Mouse (Mus musculus): Measurements from ENCODE around the gene Dclk1. TPM values are rescaled to one million over a fixed set of nuclear protein-coding genes. Genes with fewer than 3 reads are reported as not detected.

The Dclk1 gene
- total RNA-seq, 2 experiments from 2014 or later = 871 to 963 TPM

DNA sequence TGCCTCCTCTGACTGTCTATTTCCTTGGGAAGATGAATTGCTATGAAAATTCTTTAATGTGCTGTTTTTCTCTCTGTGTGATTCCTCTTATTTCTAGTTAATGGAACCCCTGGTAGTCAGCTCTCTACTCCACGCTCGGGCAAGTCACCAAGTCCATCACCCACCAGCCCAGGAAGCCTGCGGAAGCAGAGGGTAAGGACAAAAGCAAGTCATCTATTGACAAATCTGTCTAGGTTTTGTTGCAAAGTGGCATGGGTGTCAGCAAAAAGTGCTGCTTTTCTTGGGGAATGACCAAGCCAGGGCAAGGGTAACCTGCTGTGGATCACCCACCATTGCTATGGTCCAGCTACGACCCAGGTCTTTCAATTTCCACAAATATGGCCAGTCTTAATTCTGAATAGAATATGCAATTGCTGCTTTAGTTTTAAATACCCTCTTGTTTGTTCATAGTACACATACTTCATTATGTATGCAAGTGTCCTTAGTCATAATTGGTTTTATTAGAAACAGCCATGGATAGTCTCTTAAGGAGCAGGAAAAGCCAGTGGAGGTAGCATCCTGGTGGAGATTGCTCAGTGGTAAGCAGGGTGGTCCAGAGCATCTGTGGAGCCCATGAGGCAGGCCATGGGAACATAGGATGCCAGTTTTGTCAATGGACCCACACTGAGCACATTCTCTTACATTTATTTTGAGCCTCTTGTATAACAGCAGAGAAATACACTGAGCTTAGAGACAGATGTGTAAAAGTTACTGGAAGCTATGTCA is 220.9 kb downstream of the Dclk1 start:
- peak in 1 of 2 experiments; percentile 15 for DNase-seq (ENCODE audit: extremely low spot score in 1 of 2, low spot score in 2 of 2)
- TF ChIP-seq CTCF (IDR thresholded peaks at IDR 0.05) = no peak
- intact Hi-C loops (cut with DNase I) = loop anchor here (10.0 kb wide), 1 partner anchor 218 kb away; the partner anchor contains the start of gene Dclk1
- peak overlapping the region; percentile 63 for H3K4me3 ChIP-seq
- peak overlapping the region; percentile 98 for H3K27ac ChIP-seq

DNA sequence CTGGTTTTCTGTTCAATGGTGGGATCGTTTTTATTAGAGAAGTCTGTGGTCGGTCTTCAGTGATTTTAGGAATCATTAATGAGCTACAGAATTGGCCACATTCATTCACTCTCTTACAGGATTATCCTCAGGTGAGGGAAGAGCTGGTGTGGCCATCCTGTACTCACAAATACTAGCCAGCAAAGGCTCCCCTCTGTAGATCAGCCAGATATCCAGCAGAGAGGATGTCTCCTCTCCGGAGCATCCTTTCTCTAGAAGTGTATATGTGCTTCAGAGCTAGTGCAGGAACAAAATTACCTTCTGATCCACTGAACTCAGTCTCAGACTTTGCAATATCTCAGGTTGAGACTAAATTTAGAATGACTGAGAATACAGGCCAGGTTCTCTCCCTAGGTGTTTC is 222.1 kb downstream of the Dclk1 start:
- TF ChIP-seq CTCF (IDR thresholded peaks at IDR 0.05) = no peak
- H3K27ac ChIP-seq = peak overlapping the region; percentile 98
- intact Hi-C loops (cut with DNase I) = loop anchor here (10.0 kb wide), 1 partner anchor 219 kb away; the partner anchor contains the start of gene Dclk1

DNA sequence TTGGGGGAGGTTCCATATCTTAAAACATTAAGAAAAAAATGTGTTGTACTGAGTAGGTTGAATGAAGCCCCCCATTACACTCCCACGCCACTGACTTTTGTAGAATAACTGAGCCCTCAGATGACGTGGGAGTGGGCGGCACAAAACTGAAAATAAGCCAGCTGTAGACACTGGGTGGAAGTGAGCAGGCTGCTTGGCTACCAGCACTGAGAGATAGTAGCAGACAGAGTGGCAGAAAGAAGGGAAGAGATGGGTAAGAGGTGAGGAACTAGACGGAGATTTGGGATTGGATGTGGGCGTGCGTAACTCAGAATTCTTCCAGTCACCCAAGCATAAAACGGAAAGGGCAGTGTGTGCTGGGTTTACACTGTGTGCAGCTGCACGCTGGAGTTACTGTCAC is 223.6 kb downstream of the Dclk1 start:
- DNase-seq (ENCODE audit: extremely low spot score in 1 of 2, low spot score in 2 of 2) = peak; percentile 49 to 57
- intact Hi-C loops (cut with DNase I) = loop anchor here (10.0 kb wide), 1 partner anchor 221 kb away; the partner anchor contains the start of gene Dclk1
- Histone ChIP-seq H3K4me3 (peak overlapping the region; percentile 63), H3K27ac (peak overlapping the region; percentile 98)
- no peak for TF ChIP-seq CTCF (IDR thresholded peaks at IDR 0.05)

More for the DNA sequence above, 222.1 kb downstream of the Dclk1 start:
- peak in 1 of 2 experiments; percentile 5 for DNase-seq (ENCODE audit: extremely low spot score in 1 of 2, low spot score in 2 of 2)
- peak overlapping the region; percentile 63 for H3K4me3 ChIP-seq

DNA sequence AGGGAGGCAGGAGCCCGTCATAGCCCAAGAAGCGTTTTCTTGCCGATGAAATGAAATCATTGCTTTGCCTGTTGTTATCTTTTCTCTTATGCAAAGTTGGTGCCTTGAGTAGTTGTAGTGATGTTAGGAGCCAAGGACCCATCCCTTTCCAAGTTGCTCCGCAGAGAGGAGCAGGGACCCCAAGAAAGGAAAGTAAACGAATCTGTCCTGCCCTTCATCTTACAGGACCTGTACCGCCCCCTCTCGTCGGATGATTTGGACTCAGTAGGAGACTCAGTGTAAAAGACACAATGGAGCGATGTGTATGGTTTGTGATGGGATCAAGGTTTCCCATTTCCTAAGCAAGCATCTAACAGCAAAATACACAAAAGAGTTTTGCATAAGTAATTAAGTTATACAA is 224.2 kb downstream of the Dclk1 start:
- TF ChIP-seq CTCF (IDR thresholded peaks at IDR 0.05) = peak; percentile 40
- intact Hi-C loops (cut with DNase I) = loop anchor here (10.0 kb wide), 1 partner anchor 222 kb away; the partner anchor contains the start of gene Dclk1
- Histone ChIP-seq H3K4me3 (peak overlapping the region; percentile 63), H3K27ac (peak overlapping the region; percentile 98)
- peak in 1 of 2 experiments; percentile 44 for DNase-seq (ENCODE audit: extremely low spot score in 1 of 2, low spot score in 2 of 2)

DNA sequence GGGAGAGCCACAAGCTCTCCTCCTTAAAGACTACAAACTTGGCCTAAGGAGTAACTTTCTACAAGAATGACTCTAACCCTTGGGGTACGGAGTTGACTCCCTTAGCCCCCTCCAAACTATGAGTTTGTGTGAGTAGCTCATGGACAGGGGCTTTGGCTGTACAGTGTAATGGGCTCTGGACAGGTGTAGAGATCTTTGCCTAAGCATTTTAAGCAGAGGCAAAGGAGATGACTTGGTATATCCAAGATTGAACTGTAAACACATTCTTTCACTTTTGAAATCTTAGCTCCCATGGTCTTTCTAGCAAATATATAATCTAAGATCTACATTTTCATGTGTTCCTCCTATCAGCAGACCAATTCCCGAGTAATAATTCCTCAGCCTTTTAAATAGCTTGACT is 229.9 kb downstream of the Dclk1 start, which contains the start of gene Gm21954:
Gene Gm21954, minus strand, starts transcription at position 101 of the 400 bp plus-strand sequence.
- peak in 1 of 2 experiments; percentile 5 for DNase-seq (ENCODE audit: extremely low spot score in 1 of 2, low spot score in 2 of 2)
- intact Hi-C loops (cut with DNase I) = no loop called here
- TF ChIP-seq CTCF (IDR thresholded peaks at IDR 0.05) = no peak
- Histone ChIP-seq H3K4me3 (no peak within 1 kb of the TSS), H3K27ac (peak within 1 kb of the TSS; percentile 40; the same call in 1 of the 2 replicates)

DNA sequence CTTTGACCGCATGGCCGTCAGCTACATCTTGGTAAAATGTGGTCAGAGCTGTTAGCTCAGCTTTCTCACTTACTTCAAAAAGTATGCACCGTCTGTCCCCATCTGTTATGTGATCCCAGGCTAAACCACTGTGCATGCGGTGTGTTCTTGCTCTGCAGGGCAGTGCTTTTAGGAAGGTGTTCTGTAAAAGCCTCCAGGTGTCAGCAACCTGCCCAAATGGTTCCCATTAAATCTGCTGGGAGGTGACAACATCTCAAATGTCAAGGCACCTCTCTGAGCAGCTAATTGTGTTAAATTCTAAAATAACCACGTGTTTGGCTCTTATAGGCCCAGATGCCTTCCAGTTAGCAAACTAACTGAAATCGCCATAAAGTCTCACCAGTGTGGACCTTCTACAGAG is 231.0 kb downstream of the Dclk1 start:
- Histone ChIP-seq H3K4me3 (no peak overlapping the region), H3K27ac (peak overlapping the region; percentile 40; the same call in 1 of the 2 replicates)
- intact Hi-C loops (cut with DNase I) = no loop called here
- peak in 1 of 2 experiments; percentile 7 for DNase-seq (ENCODE audit: extremely low spot score in 1 of 2, low spot score in 2 of 2)
- TF ChIP-seq CTCF (IDR thresholded peaks at IDR 0.05) = no peak

DNA sequence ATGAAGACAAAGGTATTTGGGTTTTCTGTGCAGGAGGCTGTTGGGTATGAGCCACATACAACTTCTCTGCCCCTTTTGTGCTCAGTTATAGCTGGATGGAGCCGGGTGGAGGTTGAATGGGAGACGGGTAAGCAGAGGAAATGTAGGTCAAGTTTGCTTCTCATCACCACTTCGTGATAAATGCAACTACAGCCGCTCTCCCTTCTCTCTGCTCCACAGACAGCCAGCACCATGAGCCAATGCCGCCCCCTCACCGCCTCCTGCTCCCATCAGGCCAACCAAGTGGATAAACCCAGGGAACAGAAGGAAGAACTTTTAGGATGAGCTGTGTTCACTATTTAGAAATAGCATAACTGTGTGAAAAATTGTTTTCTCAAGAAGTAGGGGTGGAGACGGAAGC is 234.5 kb downstream of the Dclk1 start:
- Histone ChIP-seq H3K4me3 (no peak overlapping the region), H3K27ac (peak overlapping the region; percentile 2; the same call in 1 of the 2 replicates)
- TF ChIP-seq CTCF (IDR thresholded peaks at IDR 0.05) = no peak
- DNase-seq (ENCODE audit: extremely low spot score in 1 of 2, low spot score in 2 of 2) = peak; percentile 72 to 85
- intact Hi-C loops (cut with DNase I) = loop anchor here (2.0 to 5.0 kb wide), 2 partner anchors 34 to 104 kb away; no protein-coding TSS in a partner anchor

DNA sequence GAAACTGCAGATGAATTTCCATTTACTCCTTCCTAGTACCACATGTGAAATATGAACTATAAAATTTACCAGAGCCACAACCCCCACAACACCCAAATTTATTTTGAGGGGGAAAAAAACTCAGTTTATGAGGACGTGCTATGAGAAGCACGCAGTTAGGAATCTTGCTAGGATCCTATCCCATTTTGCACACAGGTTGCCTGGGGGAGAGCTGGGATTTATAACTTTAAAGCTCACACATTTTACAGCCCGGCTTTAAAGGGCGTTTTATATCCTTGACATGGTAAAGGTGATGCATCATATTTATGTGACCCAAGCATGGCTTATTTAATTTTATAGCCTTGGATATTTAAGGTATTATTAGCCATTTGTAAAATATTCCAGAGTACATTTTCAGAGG is 237.1 kb downstream of the Dclk1 start:
- H3K4me3 ChIP-seq = no peak overlapping the region
- peak in 1 of 2 experiments; percentile 7 for DNase-seq (ENCODE audit: extremely low spot score in 1 of 2, low spot score in 2 of 2)
- no peak overlapping the region for H3K27ac ChIP-seq
- intact Hi-C loops (cut with DNase I) = loop anchor here (5.0 kb wide), 1 partner anchor 107 kb away; no protein-coding TSS in a partner anchor
- TF ChIP-seq CTCF (IDR thresholded peaks at IDR 0.05) = no peak

DNA sequence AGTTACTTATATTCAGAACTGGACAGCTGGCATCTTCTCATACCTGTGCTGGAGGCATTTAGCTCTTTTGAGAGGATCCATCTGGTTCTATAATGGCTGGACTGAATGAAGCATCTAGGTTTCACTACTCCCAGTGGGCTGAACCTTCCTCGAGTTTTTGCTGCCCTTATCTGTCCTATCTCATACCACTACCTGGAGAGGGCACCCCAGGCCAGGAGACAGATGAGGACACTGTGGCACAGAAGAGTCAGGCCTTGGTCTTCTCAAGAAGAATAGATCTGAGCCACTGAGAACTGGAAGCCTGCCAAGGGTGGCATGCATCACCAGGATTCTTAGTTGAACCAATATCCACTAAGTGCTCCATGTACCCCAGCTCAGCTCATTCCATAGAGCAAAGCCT is 239.0 kb downstream of the Dclk1 start:
- intact Hi-C loops (cut with DNase I) = no loop called here
- H3K4me3 ChIP-seq = no peak overlapping the region
- no peak for TF ChIP-seq CTCF (IDR thresholded peaks at IDR 0.05)
- H3K27ac ChIP-seq = no peak overlapping the region
- peak in 1 of 2 experiments; percentile 10 for DNase-seq (ENCODE audit: extremely low spot score in 1 of 2, low spot score in 2 of 2)

DNA sequence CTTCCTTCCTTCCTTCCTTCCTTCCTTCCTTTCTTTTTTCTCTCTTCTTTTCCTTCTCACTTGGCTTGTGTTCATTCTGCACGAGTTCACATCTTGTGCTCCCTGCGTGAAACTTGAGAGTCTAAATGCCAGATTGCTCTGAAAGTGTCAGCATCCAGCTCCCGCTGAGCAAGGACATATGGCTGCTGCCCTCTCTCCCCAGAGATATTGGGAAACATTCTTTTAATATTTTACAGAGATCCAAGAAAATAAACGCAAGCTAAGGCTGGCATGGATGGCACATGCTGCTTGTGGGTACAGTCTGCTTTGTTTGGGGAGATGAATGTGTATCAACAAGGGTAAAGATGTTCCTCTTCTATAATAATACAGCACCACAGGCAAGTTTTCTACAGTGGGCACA is 241.2 kb downstream of the Dclk1 start:
- H3K27ac ChIP-seq = no peak overlapping the region
- peak in 1 of 2 experiments; percentile 5 for DNase-seq (ENCODE audit: extremely low spot score in 1 of 2, low spot score in 2 of 2)
- intact Hi-C loops (cut with DNase I) = no loop called here
- no peak overlapping the region for H3K4me3 ChIP-seq
- no peak for TF ChIP-seq CTCF (IDR thresholded peaks at IDR 0.05)

DNA sequence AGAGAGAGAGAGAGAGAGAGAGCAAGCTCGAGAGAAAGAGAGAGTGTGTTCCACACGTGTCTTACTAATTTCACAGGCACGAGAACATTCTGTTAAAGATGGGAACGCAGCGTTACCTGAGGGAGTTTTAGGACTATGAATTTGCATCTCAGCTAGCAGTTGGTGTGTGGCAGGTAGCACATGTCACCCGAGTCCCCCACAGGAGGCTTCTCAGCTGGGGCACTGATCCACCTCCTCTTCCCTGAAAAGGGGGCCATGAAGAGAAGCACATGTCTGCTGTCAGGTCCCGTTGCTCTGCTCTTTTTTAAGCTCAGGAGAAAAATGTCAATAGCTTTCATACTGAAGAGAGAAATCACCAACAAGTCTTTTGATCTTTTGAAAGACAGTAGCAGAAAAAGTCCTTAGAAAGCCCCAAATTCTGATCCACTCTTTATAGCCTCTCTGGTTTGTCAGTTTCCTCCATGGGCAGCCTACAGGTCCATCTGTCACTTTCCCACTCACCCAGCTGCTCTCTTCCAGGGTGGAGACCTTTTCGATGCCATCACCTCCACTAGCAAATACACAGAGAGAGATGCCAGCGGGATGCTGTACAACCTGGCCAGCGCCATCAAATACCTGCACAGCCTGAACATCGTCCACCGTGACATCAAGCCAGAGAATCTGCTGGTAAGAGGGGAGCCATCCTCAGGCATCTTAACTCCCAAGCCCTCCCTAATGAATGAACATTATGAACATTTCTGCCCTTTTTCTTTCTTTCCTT is 247.2 kb downstream of the Dclk1 start:
- no peak for TF ChIP-seq CTCF (IDR thresholded peaks at IDR 0.05)
- peak overlapping the region; percentile 55; the same call in 1 of the 2 replicates for H3K27ac ChIP-seq
- intact Hi-C loops (cut with DNase I) = no loop called here
- DNase-seq (ENCODE audit: extremely low spot score in 1 of 2, low spot score in 2 of 2) = no peak
- no peak overlapping the region for H3K4me3 ChIP-seq
